Mouse (Mus musculus) fat pad, adult 2 months (tissue): ENCODE data around the gene 5031439G07Rik.

ENCODE experiments used
- DNase-seq: peaks from one replicate; pipeline ENCODE4 v3.0.0-alpha.2; 2011; ENCODE audit warnings: low read depth, low spot score; ENCODE audit errors: extremely low read depth

The 5031439G07Rik gene

GRCm38 (mm10) chr15:84995967-84996366 is 7.6 kb upstream of the 5031439G07Rik start:
- no peak for DNase-seq

DNA sequence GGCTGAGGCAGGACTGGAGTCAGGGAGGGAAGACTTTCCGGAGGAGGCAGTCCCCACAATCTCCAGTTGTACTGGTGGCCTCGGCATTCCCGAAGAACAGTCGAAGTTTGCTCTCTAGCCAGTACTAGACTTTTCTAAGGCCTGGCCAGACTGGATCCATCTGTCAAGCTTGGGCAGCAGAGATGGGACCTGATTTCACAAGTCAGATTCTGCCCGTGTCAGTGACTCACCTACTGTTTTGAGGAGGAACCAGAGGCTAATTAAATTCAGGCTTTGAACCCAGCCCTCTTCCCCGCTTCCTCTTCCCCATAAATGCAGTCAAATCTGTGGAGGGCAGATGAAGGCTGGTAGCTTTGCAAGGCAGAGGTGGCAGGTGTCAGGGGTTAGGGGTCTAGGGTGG is 6.7 kb upstream of the 5031439G07Rik start:
- no peak for DNase-seq

DNA sequence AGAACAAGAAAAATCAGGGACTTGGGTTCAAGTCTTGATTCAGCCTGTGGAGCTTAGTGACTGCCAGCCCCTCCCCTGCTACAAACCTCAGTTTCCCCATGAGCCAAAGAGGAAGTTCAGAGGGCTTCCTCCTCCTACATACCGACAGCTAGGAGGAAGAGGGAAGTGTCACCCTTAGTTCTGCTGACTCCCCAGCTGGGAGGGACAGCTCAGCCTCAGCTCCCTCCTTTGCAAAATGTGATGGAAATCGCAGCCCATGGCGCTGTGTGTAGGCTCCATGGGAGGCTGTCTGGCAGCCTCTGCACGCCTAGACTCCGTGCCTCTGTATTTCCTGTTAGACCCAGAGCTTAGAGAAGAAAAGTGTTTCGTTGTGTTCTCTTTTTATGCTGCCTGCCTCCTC is 6.1 kb upstream of the 5031439G07Rik start:
- no peak for DNase-seq

DNA sequence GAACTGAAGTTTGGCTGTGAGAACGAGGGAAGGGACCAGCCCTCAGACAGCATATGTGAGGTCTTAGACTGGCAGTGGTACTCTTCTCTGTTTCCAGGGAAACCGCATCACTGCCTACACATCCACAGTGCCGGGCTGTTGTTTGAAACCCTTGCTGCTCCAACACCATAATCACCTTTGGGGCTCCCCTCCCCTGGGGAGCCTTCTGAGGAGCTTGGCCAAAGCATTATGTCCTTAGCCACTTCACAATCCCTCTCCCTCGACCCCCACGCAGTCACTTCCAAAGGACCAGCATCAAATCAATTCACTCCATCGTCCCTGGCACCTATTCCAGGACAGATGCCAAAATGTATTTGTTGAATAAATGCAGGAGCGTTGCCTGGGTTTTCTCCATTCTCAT is 1.4 kb upstream of the 5031439G07Rik start:
- DNase-seq: no peak

- DNase-seq: no peak
These were observed 747 bp upstream of the 5031439G07Rik start for GRCm38 (mm10) chr15:84989098-84989497.

DNA sequence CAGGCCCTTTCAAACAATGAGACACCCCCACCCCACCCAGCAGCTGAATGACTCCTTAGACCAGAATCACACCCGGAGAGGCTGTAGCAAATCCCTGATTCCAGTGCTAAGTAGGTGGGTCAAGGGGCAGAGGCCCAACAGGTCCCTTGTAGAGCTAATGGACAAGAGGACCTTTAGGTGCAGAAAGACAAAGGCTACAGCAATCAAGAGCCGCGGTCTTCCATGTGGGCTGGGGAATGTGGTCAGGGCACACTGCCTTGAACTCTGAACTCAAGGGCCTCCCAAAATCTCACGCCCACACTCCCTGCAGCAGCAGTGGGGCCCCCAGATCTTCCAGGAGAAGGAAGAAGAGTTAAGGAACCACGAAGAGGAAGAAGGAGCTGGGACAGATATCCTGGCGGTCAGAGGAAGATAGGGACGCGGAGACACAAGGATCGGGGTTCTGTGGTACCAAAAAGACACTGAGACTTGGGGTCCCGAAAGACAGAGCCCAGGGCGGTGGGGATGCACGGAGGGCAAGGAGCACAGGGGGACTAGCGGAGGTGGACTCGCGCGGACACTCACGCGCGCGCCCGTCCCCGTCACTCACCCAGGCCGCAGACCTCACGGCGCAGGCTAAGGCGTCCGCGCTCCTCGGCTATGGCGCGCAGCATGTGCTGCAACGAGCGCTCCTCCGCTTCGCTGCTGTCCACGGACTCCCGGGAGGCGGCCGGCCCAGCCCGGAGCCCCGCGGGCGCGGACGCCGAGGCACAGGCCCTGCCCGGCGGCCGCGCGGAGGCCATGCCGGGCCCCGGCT is 1.1 kb downstream of the 5031439G07Rik start:
- DNase-seq: no peak

GRCm38 (mm10) chr15:84986171-84987019 is 2.0 kb downstream of the 5031439G07Rik start:
- DNase-seq: no peak

GRCm38 (mm10) chr15:84985516-84986160 is 2.7 kb downstream of the 5031439G07Rik start:
- no peak for DNase-seq

GRCm38 (mm10) chr15:84983721-84984120 is 4.6 kb downstream of the 5031439G07Rik start:
- no peak for DNase-seq

- peak; percentile 92 for DNase-seq
These were observed 5.5 kb downstream of the 5031439G07Rik start for GRCm38 (mm10) chr15:84982888-84983287.

GRCm38 (mm10) chr15:84981609-84982313 is 6.6 kb downstream of the 5031439G07Rik start:
- no peak for DNase-seq

GRCm38 (mm10) chr15:84975729-84976128 is 12.6 kb downstream of the 5031439G07Rik start:
- DNase-seq: no peak

- no peak for DNase-seq
These were observed 14.8 kb downstream of the 5031439G07Rik start for GRCm38 (mm10) chr15:84973544-84973871.

DNA sequence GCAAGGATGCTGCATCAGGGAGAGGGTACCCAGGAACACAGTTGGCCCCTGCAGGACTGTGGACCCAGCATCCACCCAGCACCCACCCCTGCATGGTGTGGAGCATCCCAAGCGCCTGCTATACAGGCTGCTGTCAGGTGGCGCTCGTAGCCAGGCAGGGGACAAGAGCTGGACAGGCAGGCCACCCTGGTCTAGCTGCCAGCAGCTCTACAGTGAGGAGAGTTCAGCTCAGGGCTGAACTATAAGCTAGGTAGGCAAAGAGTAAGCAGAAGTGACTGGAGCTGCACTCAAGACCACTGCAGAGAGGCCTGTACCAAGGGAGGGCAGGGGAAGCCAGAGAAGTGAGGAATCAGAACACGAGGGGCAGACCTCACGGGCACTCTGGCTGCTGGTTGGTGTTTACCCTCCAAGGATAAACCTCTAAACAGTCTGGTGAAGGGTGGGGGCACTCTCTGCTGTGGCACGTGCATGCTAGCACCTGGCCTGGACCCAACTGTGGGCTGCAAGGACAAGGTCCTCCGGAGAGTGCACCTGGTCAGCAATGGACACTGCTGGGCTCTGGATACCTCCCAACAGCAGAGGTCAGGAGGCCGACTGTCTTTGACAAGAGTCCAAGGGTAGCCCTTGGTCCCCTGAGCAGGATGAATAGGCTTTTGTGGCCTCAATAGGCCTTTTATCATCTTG is 15.3 kb downstream of the 5031439G07Rik start:
- no peak for DNase-seq

DNA sequence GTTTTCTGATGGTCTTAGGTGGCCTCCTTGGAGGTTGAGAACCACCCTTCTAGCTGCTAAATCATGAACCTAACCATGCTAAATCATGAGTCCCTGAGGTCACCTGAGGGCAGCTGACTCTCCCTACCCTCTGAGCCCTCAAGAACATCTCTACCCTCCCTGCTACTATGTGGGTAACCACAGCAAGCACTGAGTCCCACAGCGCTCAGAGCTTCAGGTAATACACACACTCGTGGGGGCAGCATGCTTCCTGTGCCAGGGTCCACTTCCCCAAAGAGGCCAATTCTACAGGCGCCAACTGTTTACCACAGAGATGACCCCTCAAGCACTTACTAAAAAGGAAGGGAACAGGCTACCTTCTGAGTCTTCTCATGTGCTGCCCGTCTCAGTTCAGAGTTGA is 19.8 kb downstream of the 5031439G07Rik start:
- DNase-seq: no peak

DNA sequence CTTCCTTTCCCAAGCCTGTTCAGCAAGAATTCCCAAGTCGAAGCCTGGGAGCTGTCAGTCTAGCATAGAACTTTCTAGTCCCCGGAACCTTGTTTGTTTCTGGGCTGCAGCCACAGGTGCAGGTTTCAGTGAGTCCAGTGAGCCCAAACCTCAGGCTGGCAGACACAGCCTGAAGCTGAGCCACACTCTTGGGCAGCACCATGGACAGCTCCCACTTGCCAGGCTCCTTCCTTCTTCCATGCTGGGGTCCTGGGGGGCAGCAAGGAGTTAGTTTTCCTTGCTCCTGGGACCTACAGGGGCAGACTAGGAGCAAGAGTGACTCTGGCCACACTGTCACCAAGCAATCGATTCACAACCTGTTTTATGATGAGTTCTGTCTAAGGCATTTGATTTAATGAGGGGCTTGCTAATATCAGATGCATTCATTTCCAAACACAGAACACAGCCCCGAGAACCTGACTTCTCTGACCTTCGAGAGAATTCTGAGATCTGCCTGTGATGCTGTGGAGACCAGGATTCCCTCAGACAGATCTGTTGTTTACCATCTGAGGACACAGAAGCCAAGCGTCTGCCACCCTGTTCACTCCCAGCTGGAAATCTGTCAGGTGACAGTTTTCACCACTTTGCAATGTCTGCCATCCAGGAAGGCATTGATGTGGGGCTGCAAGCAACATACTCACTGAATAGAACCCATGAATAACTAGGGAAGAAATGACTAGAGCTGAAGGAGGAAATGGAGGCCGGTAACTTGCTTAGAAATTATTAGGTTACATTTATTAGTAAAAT is 22.6 kb downstream of the 5031439G07Rik start:
- DNase-seq: no peak

GRCm38 (mm10) chr15:84964771-84965170 is 23.6 kb downstream of the 5031439G07Rik start:
- no peak for DNase-seq

DNA sequence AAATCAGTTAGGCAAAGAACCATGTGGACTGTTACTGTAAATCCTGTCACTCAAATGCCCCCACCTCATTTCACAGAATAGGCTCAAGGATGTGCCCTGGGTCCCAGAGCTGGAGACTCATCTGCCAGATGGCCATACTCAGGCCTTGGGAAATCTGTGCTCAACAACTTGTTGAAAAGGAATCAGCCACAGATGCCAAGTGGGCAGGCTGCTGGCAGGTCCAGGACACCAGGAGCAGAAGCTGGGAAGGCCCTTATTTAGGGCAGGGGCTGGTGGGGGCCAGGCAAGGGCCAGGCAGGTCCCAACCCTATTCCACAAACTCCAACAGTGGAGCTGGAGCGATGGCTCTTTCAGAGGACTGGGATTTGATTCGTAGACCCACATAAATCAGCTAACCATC is 25.8 kb downstream of the 5031439G07Rik start:
- no peak for DNase-seq

- no peak for DNase-seq
These were observed 27.7 kb downstream of the 5031439G07Rik start for GRCm38 (mm10) chr15:84960692-84961091.

DNA sequence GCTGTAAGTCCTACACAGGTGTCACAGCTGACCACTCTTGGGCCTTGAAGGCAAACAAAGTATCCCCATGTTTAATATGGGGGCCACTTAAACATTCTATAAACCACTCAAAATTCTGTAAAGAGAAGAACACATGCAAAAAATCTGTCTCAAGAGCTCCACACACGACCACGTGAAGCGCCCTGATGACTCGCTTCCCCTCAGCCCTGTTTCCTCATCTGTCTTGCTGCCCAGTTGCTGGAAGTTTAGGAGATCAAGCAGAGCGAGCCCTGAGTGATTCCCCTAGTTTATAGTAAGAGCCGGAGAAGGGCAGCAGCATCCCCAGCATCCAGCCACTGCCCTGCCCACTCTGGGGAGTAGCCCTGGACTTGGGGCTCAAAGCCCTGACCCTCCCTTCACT is 28.5 kb downstream of the 5031439G07Rik start:
- DNase-seq: no peak
